Mouse (Mus musculus): Measurements from ENCODE around the gene Phxr2.

Gene Phxr2

DNA sequence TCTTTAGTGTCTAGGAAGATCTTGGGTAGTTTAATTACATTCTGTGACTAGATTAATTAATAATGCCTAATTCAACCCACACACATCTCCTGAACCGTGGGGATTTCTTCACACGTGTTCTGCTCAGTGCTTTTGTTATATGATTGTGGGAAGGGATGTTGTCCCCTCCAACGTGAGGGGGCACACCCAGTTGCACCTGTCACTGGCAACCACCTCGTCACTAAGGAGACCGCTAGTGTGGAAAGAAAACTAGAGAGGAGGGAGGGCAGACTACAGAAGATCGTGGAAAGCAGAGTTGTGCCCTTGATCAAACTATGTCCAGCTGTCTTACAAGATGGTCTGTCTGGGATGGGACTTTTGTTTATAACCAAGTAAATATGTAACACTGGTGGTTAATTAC, 40.1 kb downstream of the Phxr2 start:
- no peak for DNase-seq

GRCm38 (mm10) chr10:99085240-99085587, 40.9 kb downstream of the Phxr2 start:
- no peak for DNase-seq

DNA sequence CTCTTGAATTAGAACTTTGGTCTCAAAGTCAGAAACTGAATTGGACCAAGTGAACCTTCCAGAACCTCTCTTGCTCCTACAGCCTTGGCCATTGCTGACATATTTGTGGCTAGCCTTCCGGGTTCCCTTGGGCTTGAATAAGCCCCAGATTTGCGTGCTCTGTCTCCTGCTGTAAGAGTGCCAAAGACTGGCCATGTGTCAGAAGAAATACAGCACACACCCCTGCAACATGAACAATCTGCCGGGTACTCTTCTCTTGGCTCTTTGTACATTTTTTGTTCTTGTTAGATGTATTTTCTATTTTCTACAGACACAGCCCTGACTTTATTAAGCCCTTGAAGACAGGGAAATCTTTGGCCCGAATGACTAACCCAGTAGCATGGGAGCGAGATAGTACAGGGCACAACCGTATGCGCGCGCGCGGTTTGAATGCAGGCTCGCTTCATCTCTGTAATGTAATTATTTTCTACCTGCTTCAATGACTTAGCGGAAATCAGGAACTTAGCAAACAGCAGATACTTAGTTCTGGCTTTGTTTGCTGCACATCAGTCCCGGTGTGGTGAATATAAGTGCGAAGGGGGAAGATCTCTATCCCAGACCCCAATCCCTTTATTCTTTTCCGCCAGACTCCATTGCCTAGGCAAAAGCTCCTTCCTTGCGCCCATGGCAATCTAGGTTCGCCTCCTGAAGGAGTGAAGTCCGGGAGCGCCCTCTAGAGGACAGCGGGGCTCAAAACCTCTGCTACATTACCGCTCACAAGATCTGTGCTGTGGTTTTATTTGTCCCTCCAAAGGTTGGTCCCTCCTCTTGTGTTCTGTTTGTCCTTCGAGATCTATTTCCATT, 41.5 kb downstream of the Phxr2 start:
- DNase-seq = peak; percentile 82

GRCm38 (mm10) chr10:99083431-99084003, 42.6 kb downstream of the Phxr2 start:
- no peak for DNase-seq

GRCm38 (mm10) chr10:99081569-99081990, 44.5 kb downstream of the Phxr2 start:
- no peak for DNase-seq

DNA sequence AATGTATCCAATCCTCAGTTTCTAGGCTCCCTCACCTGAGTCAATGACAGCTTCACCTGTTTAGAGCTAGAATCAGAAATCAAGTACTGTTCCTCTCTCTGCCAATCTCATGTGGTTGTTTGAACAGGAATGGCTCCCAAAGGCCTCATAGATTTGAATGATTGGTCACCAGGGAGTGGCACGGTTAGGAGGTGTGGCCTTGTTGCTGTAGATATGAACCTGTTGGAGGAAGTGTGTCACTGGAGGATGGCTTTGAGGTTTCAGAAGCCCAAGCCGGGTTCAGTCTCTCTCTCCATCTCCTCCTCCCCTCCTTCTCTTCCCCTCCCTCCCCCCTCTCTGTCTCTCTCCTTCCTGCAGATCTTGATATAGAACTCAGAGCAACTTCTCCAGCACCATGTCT, 47.5 kb downstream of the Phxr2 start:
- DNase-seq = no peak

GRCm38 (mm10) chr10:99076113-99076895, 49.8 kb downstream of the Phxr2 start:
- DNase-seq = no peak

All from cerebellum, adult 11 months (tissue).